Mouse (Mus musculus) lung, embryonic 14.5 days (tissue): ENCODE results near the gene Hdac7. TPM values are rescaled to one million over a fixed set of nuclear protein-coding genes. Genes with fewer than 3 reads are reported as not detected.
A peak's percentile ranks its signal among the peaks of the same experiment; 100 is the strongest.

Experiments
- ATAC-seq: fragments of 200-750 bp; cut with Nextera tagmentation; 2 replicates; pipeline ENCODE4 v1.8.0; 2017; ENCODE audit warnings: mild to moderate bottlenecking, moderate TSS enrichment, moderate library complexity; ENCODE audit not compliant: insufficient read depth
- DNase-seq: peaks from one replicate; pipeline ENCODE4 v3.0.0-alpha.2; 2015
- H3K27ac ChIP-seq: fragments of 300-500 bp; sonication (generic); 2 replicates; pipeline ENCODE4 v1.5.1; 2014; ENCODE audit warnings: low read depth, mild to moderate bottlenecking, moderate library complexity
- H3K27me3 ChIP-seq: fragments of 300-500 bp; sonication (generic); 2 replicates; pipeline ENCODE4 v1.6.1; 2014; ENCODE audit warnings: low read length, control low read depth; ENCODE audit not compliant: insufficient read depth
- H3K36me3 ChIP-seq: fragments of 300-500 bp; sonication (generic); 2 replicates; pipeline ENCODE4 v1.6.1; 2014; ENCODE audit warnings: control low read depth; ENCODE audit not compliant: insufficient read depth
- H3K4me1 ChIP-seq: fragments of 300-500 bp; sonication (generic); 2 replicates; pipeline ENCODE4 v1.6.1; 2014; ENCODE audit warnings: antibody characterized with exemption, control low read depth; ENCODE audit not compliant: insufficient read depth
- H3K4me2 ChIP-seq: fragments of 300-500 bp; sonication (generic); 2 replicates; pipeline ENCODE4 v1.6.1; 2014; ENCODE audit warnings: mild to moderate bottlenecking
- H3K4me3 ChIP-seq: fragments of 300-500 bp; sonication (generic); 2 replicates; pipeline ENCODE4 v1.5.1; 2014; ENCODE audit warnings: low read depth, low read length
- H3K9ac ChIP-seq: fragments of 300-500 bp; sonication (generic); 2 replicates; pipeline ENCODE4 v1.6.1; 2014
- H3K9me3 ChIP-seq: fragments of 300-500 bp; sonication (generic); 2 replicates; pipeline ENCODE4 v1.6.1; 2016; ENCODE audit warnings: low read depth, low read length, control low read depth
- CTCF ChIP-seq: IDR thresholded peaks from 2 replicates; pipeline ENCODE4 v1.5.1; 2016; ENCODE audit warnings: antibody characterized with exemption, low read depth
- WGBS: fragments of 180-500 bp; shearing (Covaris S2); extraction: QIAGEN DNeasy Blood & Tissue Kit; methylation state at CpG from one replicate; pipeline ENCODE4 v1.1.7; 2014; 5-methylcytosine and 5-hydroxymethylcytosine counted together
- polyA plus RNA-seq: library from polyadenylated mRNA; unstranded; fragments of >200 nt; fragmentation: Nextera tagmentation; extraction: Ambion mirVana; gene quantifications from 2 replicates; pipeline ENCODE4 v1.2.1, GENCODE M21; 2014

Hdac7 gene
- polyA plus RNA-seq, 1 experiment from 2014 or later, result 51.2 TPM

- no peak for DNase-seq
- no peak overlapping the region for H3K4me2 ChIP-seq
- ATAC-seq, result no peak
- WGBS, result 78% methylated on average over 12 of the region's 12 CpGs
- peaks cover 25% of the 10 kb centered on the region for H3K36me3 ChIP-seq
- H3K9me3 ChIP-seq, result no peaks in the 10 kb centered on the region
- no peak overlapping the region for H3K27ac ChIP-seq
- no peak overlapping the region for H3K9ac ChIP-seq
- H3K27me3 ChIP-seq, result no peaks in the 10 kb centered on the region
- peaks cover 39% of the 10 kb centered on the region for H3K4me1 ChIP-seq
- no peak overlapping the region for H3K4me3 ChIP-seq
- TF ChIP-seq CTCF, result no peak
These were observed 20.8 kb downstream of the Hdac7 start for GRCm38 (mm10) chr15:97823479-97823878.

- DNase-seq (no peak), ATAC-seq (0 out of 2 replicates have a peak, but pooled peaks have one; percentile 9)
- peak overlapping the region; percentile 13; the same call in 1 of the 2 replicates for H3K27ac ChIP-seq
- WGBS, result 41% methylated on average over 12 of the region's 12 CpGs
- H3K36me3 ChIP-seq, result peaks cover 25% of the 10 kb centered on the region
- H3K4me2 ChIP-seq, result no peak overlapping the region
- TF ChIP-seq CTCF, result no peak
- no peaks in the 10 kb centered on the region for H3K9me3 ChIP-seq
- no peaks in the 10 kb centered on the region for H3K27me3 ChIP-seq
- no peak overlapping the region for H3K4me3 ChIP-seq
- H3K4me1 ChIP-seq, result peaks cover 36% of the 10 kb centered on the region
- no peak overlapping the region for H3K9ac ChIP-seq
These were observed 21.6 kb downstream of the Hdac7 start for GRCm38 (mm10) chr15:97822545-97823228.

GRCm38 (mm10) chr15:97821983-97822363 is 22.3 kb downstream of the Hdac7 start:
- H3K4me3 ChIP-seq, result no peak overlapping the region
- TF ChIP-seq CTCF, result no peak
- no peaks in the 10 kb centered on the region for H3K9me3 ChIP-seq
- no peak overlapping the region for H3K9ac ChIP-seq
- peak overlapping the region; percentile 31; the same call in 1 of the 2 replicates for H3K4me2 ChIP-seq
- no peak for ATAC-seq
- peaks cover 25% of the 10 kb centered on the region for H3K36me3 ChIP-seq
- WGBS, result 59% methylated on average over 6 of the region's 6 CpGs
- peak overlapping the region; percentile 66 for H3K27ac ChIP-seq
- no peak for DNase-seq
- H3K27me3 ChIP-seq, result no peaks in the 10 kb centered on the region
- peaks cover 36% of the 10 kb centered on the region for H3K4me1 ChIP-seq

- 25% methylated on average over 10 of the region's 10 CpGs for WGBS
- peak overlapping the region; percentile 31; the same call in 1 of the 2 replicates for H3K4me2 ChIP-seq
- H3K36me3 ChIP-seq, result peaks cover 20% of the 10 kb centered on the region
- no peak overlapping the region for H3K4me3 ChIP-seq
- no peak overlapping the region for H3K9ac ChIP-seq
- ATAC-seq (peak; percentile 48; the same call in 1 of the 2 replicates), DNase-seq (peak; percentile 70)
- peaks cover 36% of the 10 kb centered on the region for H3K4me1 ChIP-seq
- no peaks in the 10 kb centered on the region for H3K27me3 ChIP-seq
- no peaks in the 10 kb centered on the region for H3K9me3 ChIP-seq
- no peak for TF ChIP-seq CTCF
- peak overlapping the region; percentile 66 for H3K27ac ChIP-seq
These were observed 22.9 kb downstream of the Hdac7 start for GRCm38 (mm10) chr15:97821321-97821982.

GRCm38 (mm10) chr15:97819937-97820336 is 24.4 kb downstream of the Hdac7 start:
- TF ChIP-seq CTCF, result no peak
- DNase-seq (no peak), ATAC-seq (no peak)
- Histone ChIP-seq H3K4me1 (peaks cover 23% of the 10 kb centered on the region), H3K9me3 (no peaks in the 10 kb centered on the region), H3K9ac (no peak overlapping the region), H3K4me3 (no peak overlapping the region), H3K27ac (no peak overlapping the region), H3K4me2 (no peak overlapping the region), H3K27me3 (no peaks in the 10 kb centered on the region), H3K36me3 (peaks cover 16% of the 10 kb centered on the region)
- 80% methylated on average over 9 of the region's 9 CpGs for WGBS

GRCm38 (mm10) chr15:97816199-97816994 is 27.9 kb downstream of the Hdac7 start:
- Histone ChIP-seq H3K27me3 (no peaks in the 10 kb centered on the region), H3K4me3 (no peak overlapping the region), H3K27ac (no peak overlapping the region), H3K9ac (no peak overlapping the region), H3K36me3 (peaks cover 10% of the 10 kb centered on the region; the same call in 1 of the 2 replicates), H3K4me1 (peaks cover 17% of the 10 kb centered on the region), H3K4me2 (no peak overlapping the region), H3K9me3 (no peaks in the 10 kb centered on the region)
- peak; percentile 23 for TF ChIP-seq CTCF
- 89% methylated on average over 17 of the region's 17 CpGs for WGBS
- ATAC-seq, result no peak
- no peak for DNase-seq
